Mouse (Mus musculus) cortical plate, adult 2 months (tissue): ENCODE results near the gene Gm10318. TPM values are rescaled to one million over a fixed set of nuclear protein-coding genes. Genes with fewer than 3 reads are reported as not detected.

Experiments
- H3K27ac ChIP-seq: fragments of 200-500 bp; 2 replicates; pipeline ENCODE4 v1.5.1; 2012; ENCODE audit warnings: low read length, control low read depth, inconsistent platforms; ENCODE audit not compliant: insufficient read depth
- H3K4me1 ChIP-seq: fragments of 200-500 bp; 2 replicates; pipeline ENCODE4 v1.6.1; 2011; ENCODE audit warnings: low read length; ENCODE audit not compliant: control insufficient read depth, insufficient read depth
- H3K4me3 ChIP-seq: fragments of 200-500 bp; 2 replicates; pipeline ENCODE4 v1.5.1; 2011; ENCODE audit warnings: mild to moderate bottlenecking, low read length, control low read depth; ENCODE audit not compliant: insufficient read depth
- CTCF ChIP-seq: fragments of 200-500 bp; IDR thresholded peaks from 2 replicates; pipeline ENCODE4 v1.5.1; 2011; ENCODE audit warnings: mild to moderate bottlenecking, control low read depth, low read length; ENCODE audit not compliant: insufficient read depth; ENCODE audit errors: extremely low read depth
- POLR2A ChIP-seq: fragments of 200-500 bp; IDR thresholded peaks from 2 replicates; pipeline ENCODE4 v1.6.1; 2011; ENCODE audit warnings: mild to moderate bottlenecking, low read length, control low read depth; ENCODE audit not compliant: insufficient read depth; ENCODE audit errors: extremely low read depth
- polyA plus RNA-seq: library from polyadenylated mRNA; depleted of rRNA; stranded (reverse); fragments of >200 nt; gene quantifications from 2 replicates; pipeline ENCODE4 v1.2.3, GENCODE M21; 2012

Gene Gm10318
- polyA plus RNA-seq, 1 experiment: 0.15 TPM

GRCm38 (mm10) chr10:77846503-77846902, 6.2 kb upstream of the Gm10318 start, which contains the start of gene Gm36176:
Gene Gm36176 (plus strand): TSS chr10:77846803.
- H3K4me1 ChIP-seq: no peaks in the 10 kb centered on the region
- H3K27ac ChIP-seq: no peak within 1 kb of the TSS
- no peak within 1 kb of the TSS for H3K4me3 ChIP-seq
- TF ChIP-seq CTCF: no peak
- TF ChIP-seq POLR2A: no peak

- Histone ChIP-seq H3K27ac (no peak overlapping the region), H3K4me1 (no peaks in the 10 kb centered on the region), H3K4me3 (no peak overlapping the region)
- TF ChIP-seq POLR2A: no peak
- TF ChIP-seq CTCF: no peak
These were observed 5.7 kb upstream of the Gm10318 start for GRCm38 (mm10) chr10:77846961-77847360.

- no peak for TF ChIP-seq CTCF
- TF ChIP-seq POLR2A: no peak
- Histone ChIP-seq H3K4me1 (no peaks in the 10 kb centered on the region), H3K4me3 (no peak overlapping the region), H3K27ac (no peak overlapping the region)
These were observed 5.1 kb upstream of the Gm10318 start for GRCm38 (mm10) chr10:77847538-77847937.

- no peak within 1 kb of the TSS for H3K4me3 ChIP-seq
- no peak within 1 kb of the TSS for H3K27ac ChIP-seq
- TF ChIP-seq CTCF (no peak), POLR2A (no peak)
- no peaks in the 10 kb centered on the region for H3K4me1 ChIP-seq
These were observed 9.0 kb downstream of the Gm10318 start, which contains the start of gene Gm3285 for GRCm38 (mm10) chr10:77861675-77862074. Gene Gm3285 (plus strand): TSS chr10:77861975.

- Histone ChIP-seq H3K4me1 (no peaks in the 10 kb centered on the region), H3K4me3 (no peak overlapping the region), H3K27ac (no peak overlapping the region)
- TF ChIP-seq POLR2A (no peak), CTCF (no peak)
These were observed 11.6 kb downstream of the Gm10318 start for GRCm38 (mm10) chr10:77864067-77864761.

- Histone ChIP-seq H3K4me1 (no peaks in the 10 kb centered on the region), H3K27ac (no peak overlapping the region), H3K4me3 (no peak overlapping the region)
- TF ChIP-seq POLR2A: no peak
- TF ChIP-seq CTCF: no peak
These were observed 12.1 kb downstream of the Gm10318 start for GRCm38 (mm10) chr10:77864762-77865143.

GRCm38 (mm10) chr10:77867546-77867945, 14.9 kb downstream of the Gm10318 start:
- TF ChIP-seq CTCF: no peak
- no peak for TF ChIP-seq POLR2A
- H3K4me3 ChIP-seq: no peak overlapping the region
- no peaks in the 10 kb centered on the region for H3K4me1 ChIP-seq
- H3K27ac ChIP-seq: no peak overlapping the region

GRCm38 (mm10) chr10:77869651-77870050, 17.0 kb downstream of the Gm10318 start:
- no peak overlapping the region for H3K4me3 ChIP-seq
- no peaks in the 10 kb centered on the region for H3K4me1 ChIP-seq
- TF ChIP-seq CTCF (no peak), POLR2A (no peak)
- H3K27ac ChIP-seq: no peak overlapping the region

GRCm38 (mm10) chr10:77878985-77879384, 26.3 kb downstream of the Gm10318 start:
- H3K27ac ChIP-seq: no peak overlapping the region
- H3K4me1 ChIP-seq: no peaks in the 10 kb centered on the region
- no peak overlapping the region for H3K4me3 ChIP-seq
- no peak for TF ChIP-seq POLR2A
- TF ChIP-seq CTCF: peak; percentile 60

- Histone ChIP-seq H3K4me3 (no peak overlapping the region), H3K4me1 (no peaks in the 10 kb centered on the region)
- no peak for TF ChIP-seq POLR2A
These were observed 27.6 kb downstream of the Gm10318 start for GRCm38 (mm10) chr10:77880305-77880704.

GRCm38 (mm10) chr10:77882553-77882952, 29.9 kb downstream of the Gm10318 start:
- no peak overlapping the region for H3K4me3 ChIP-seq
- H3K4me1 ChIP-seq: no peaks in the 10 kb centered on the region
- no peak overlapping the region for H3K27ac ChIP-seq
- TF ChIP-seq CTCF (no peak), POLR2A (no peak)

More at GRCm38 (mm10) chr10:77880305-77880704, 27.6 kb downstream of the Gm10318 start:
- no peak overlapping the region for H3K27ac ChIP-seq
